Mouse (Mus musculus): Measurements from ENCODE around the gene Vmn1r71. TPM values are rescaled to one million over a fixed set of nuclear protein-coding genes. Genes with fewer than 3 reads are reported as not detected.

The Vmn1r71 gene
- not detected for polyA plus RNA-seq (2012; fragmentation: generic; extraction: Trizol)

DNA sequence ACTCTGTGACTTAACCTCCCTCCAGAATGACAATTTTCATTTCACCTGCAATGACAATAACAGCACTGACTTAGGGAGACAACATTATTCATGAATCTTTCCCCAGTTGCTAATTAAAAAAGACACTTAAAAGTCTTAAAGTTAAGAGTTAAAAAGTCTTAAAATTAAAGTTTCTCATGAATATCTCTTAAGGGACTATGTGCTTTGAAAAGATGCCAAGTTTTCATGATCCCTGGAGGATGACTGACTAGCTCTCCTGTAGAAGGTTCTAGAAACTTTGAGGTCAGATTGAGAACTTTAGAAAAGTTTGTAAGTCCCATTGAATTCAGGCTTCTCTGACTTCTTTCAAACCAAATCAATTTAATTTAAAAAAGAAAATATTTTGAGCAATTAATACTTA is at the start of gene Vmn1r71:
Gene Vmn1r71 (minus strand): TSS at position 101 of the 400 bp plus-strand sequence.

Other genes with a start within 250 kb of the Vmn1r71 start
- gene Vmn1r68, start 195.9 kb downstream of the Vmn1r71 start, polyA plus RNA-seq (2012; fragmentation: generic; extraction: Trizol): not detected
- not detected for gene Vmn1r69, start 140.7 kb downstream of the Vmn1r71 start, polyA plus RNA-seq (2012; fragmentation: generic; extraction: Trizol)
- gene Vmn1r70, start 122.8 kb downstream of the Vmn1r71 start, polyA plus RNA-seq (2012; fragmentation: generic; extraction: Trizol): not detected
- not detected for gene Nlrp4b, start 66.6 kb downstream of the Vmn1r71 start, polyA plus RNA-seq (2012; fragmentation: generic; extraction: Trizol)
- not detected for gene Zscan4b, start 150.7 kb upstream of the Vmn1r71 start, polyA plus RNA-seq (2012; fragmentation: generic; extraction: Trizol)